Mouse (Mus musculus): ENCODE results near the gene Slc35f1. TPM values are rescaled to one million over a fixed set of nuclear protein-coding genes. Genes with fewer than 3 reads are reported as not detected.

Slc35f1 gene
- polyA plus RNA-seq, 3 experiments from 2014 or later, result not detected

GRCm38 (mm10) chr10:53115028-53115427, 424.7 kb downstream of the Slc35f1 start:
- ATAC-seq, result no peak

DNA sequence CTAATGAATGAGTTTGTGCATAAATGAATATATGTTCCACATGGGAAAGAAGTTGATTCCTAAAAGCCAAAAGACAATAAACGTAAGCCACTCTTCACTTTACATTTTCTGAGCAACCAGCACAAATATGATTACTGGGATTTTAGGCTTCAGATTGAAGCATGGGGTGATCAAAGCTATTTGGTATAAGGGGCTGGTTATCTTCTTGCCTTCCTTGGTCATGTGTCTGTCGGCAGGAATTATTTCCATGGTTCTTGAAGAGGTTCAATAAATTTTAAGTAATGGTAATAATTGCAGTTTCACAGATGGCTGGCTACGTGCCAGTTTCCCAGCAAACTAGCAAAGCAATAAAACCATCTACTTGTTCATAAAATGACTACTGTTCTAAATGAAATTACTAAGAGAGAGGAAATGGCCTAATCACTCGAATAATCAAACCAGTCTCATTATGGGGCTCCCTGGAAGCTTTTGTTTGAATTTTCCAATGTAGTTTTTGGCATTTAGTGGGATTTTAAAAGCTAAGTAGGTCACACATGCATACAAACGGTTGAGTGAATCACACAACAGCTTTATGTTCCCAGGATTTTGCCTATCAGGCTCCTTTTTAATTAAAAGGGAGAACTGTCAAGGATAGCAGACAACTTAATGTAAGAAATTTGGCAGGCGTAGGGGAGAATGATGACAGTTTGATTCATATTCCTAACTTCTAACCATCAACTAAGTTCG, 425.5 kb downstream of the Slc35f1 start:
- no peak for ATAC-seq

- ATAC-seq, result no peak
These were observed 430.3 kb downstream of the Slc35f1 start for GRCm38 (mm10) chr10:53120608-53121007.

- ATAC-seq, result no peak
These were observed 434.0 kb downstream of the Slc35f1 start for GRCm38 (mm10) chr10:53124365-53124764.

GRCm38 (mm10) chr10:53132707-53133106, 442.4 kb downstream of the Slc35f1 start:
- ATAC-seq, result no peak

- no peak for ATAC-seq
These were observed 460.0 kb downstream of the Slc35f1 start for GRCm38 (mm10) chr10:53150321-53150720.

- no peak for ATAC-seq
These were observed 460.6 kb downstream of the Slc35f1 start for GRCm38 (mm10) chr10:53150916-53151315.

DNA sequence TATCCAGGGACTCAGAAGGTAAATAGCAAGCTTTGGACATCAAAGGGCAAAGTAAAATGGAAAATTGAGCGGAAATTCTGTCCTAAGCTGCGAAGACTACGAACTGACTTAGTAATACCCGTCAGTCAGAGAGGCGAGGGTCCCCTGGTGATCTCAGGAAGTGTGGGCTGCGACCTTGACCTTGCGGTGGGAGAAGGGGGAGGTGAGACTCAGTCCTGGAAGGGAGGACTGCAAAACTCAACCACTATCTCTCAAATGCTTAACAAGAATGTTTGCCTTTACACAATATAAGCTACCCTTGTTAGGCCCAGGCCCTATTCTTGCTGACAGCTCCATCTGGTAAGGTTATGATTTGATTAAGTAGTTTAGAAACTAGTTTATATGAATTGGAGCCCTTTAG, 466.0 kb downstream of the Slc35f1 start:
- ATAC-seq, result no peak

- no peak for ATAC-seq
These were observed 467.4 kb downstream of the Slc35f1 start for GRCm38 (mm10) chr10:53157740-53158139.
